Mouse (Mus musculus): ENCODE data around the gene Purb. TPM values are rescaled to one million over a fixed set of nuclear protein-coding genes. Genes with fewer than 3 reads are reported as not detected.
A peak's percentile ranks its signal among the peaks of the same experiment; 100 is the strongest.
"Not testable (repeated sequence)": the region's sequence is repeated elsewhere in the genome, so short reads cannot be mapped to it uniquely, and the experiment has no call there.

The Purb gene
- total RNA-seq, 2 experiments from 2014 or later = 38.3 to 51.3 TPM

GRCm38 (mm10) chr11:6486916-6487315 is 11.2 kb upstream of the Purb start:
- ATAC-seq (replicated peaks; ENCODE audit: poor library complexity) = no peak

GRCm38 (mm10) chr11:6484244-6484959 is 8.7 kb upstream of the Purb start:
- ATAC-seq (replicated peaks; ENCODE audit: poor library complexity) = peak; percentile 37

GRCm38 (mm10) chr11:6483103-6483502 is 7.4 kb upstream of the Purb start:
- peak; percentile 72 for ATAC-seq (replicated peaks; ENCODE audit: poor library complexity)

GRCm38 (mm10) chr11:6481669-6482185 is 6.0 kb upstream of the Purb start:
- ATAC-seq (replicated peaks; ENCODE audit: poor library complexity) = no peak

GRCm38 (mm10) chr11:6480681-6481405 is 5.1 kb upstream of the Purb start:
- no peak for ATAC-seq (replicated peaks; ENCODE audit: poor library complexity)

GRCm38 (mm10) chr11:6480191-6480590 is 4.5 kb upstream of the Purb start:
- ATAC-seq (replicated peaks; ENCODE audit: poor library complexity) = no peak

GRCm38 (mm10) chr11:6479231-6479630 is 3.5 kb upstream of the Purb start:
- ATAC-seq (replicated peaks; ENCODE audit: poor library complexity) = no peak

- ATAC-seq (replicated peaks; ENCODE audit: poor library complexity) = no peak
These were observed 1.6 kb upstream of the Purb start for GRCm38 (mm10) chr11:6477350-6477749.

- ATAC-seq (replicated peaks; ENCODE audit: poor library complexity) = no peak
These were observed 1.2 kb upstream of the Purb start for GRCm38 (mm10) chr11:6476876-6477275.

- peak; percentile 46 for ATAC-seq (replicated peaks; ENCODE audit: poor library complexity)
These were observed 614 bp downstream of the Purb start for GRCm38 (mm10) chr11:6474874-6475731.

GRCm38 (mm10) chr11:6474381-6474780 is 1.3 kb downstream of the Purb start:
- ATAC-seq (replicated peaks; ENCODE audit: poor library complexity) = no peak

GRCm38 (mm10) chr11:6472076-6472475 is 3.6 kb downstream of the Purb start:
- no peak for ATAC-seq (replicated peaks; ENCODE audit: poor library complexity)

GRCm38 (mm10) chr11:6471493-6471892 is 4.2 kb downstream of the Purb start:
- ATAC-seq (replicated peaks; ENCODE audit: poor library complexity) = no peak

- ATAC-seq (replicated peaks; ENCODE audit: poor library complexity) = no peak
These were observed 4.7 kb downstream of the Purb start for GRCm38 (mm10) chr11:6471054-6471453.

GRCm38 (mm10) chr11:6468541-6468940 is 7.2 kb downstream of the Purb start:
- no peak for ATAC-seq (replicated peaks; ENCODE audit: poor library complexity)

GRCm38 (mm10) chr11:6465122-6465521 is 10.6 kb downstream of the Purb start:
- ATAC-seq (replicated peaks; ENCODE audit: poor library complexity) = peak; percentile 97

- peak; percentile 56 for ATAC-seq (replicated peaks; ENCODE audit: poor library complexity)
These were observed 12.4 kb downstream of the Purb start for GRCm38 (mm10) chr11:6463159-6463837.

GRCm38 (mm10) chr11:6456083-6456482 is 19.6 kb downstream of the Purb start:
- ATAC-seq (replicated peaks; ENCODE audit: poor library complexity) = no peak

- not testable (repeated sequence) for ATAC-seq (replicated peaks; ENCODE audit: poor library complexity)
These were observed 27.6 kb downstream of the Purb start for GRCm38 (mm10) chr11:6448155-6448554.

- no peak for ATAC-seq (replicated peaks; ENCODE audit: poor library complexity)
These were observed 28.2 kb downstream of the Purb start for GRCm38 (mm10) chr11:6447493-6447892.

GRCm38 (mm10) chr11:6445951-6446350 is 29.8 kb downstream of the Purb start:
- ATAC-seq (replicated peaks; ENCODE audit: poor library complexity) = no peak

All from megakaryocyte progenitor cell, adult 5-6 weeks (primary cell).